Mouse (Mus musculus) CD4-positive, CD25-positive, alpha-beta regulatory T cell, adult 2 months (primary cell): ENCODE measurements around the gene Ugt1a8.
"Not testable (repeated sequence)": the region's sequence is repeated elsewhere in the genome, so short reads cannot be mapped to it uniquely, and the experiment has no call there.

Source experiments
- DNase-seq: peaks from one replicate; pipeline ENCODE4 v3.0.0-alpha.2; 2012; ENCODE audit warnings: low read depth, low spot score

Gene Ugt1a8

GRCm38 (mm10) chr1:88109027-88109557 is 21.5 kb downstream of the Ugt1a8 start:
- not testable (repeated sequence) for DNase-seq

GRCm38 (mm10) chr1:88109604-88110003 is 22.0 kb downstream of the Ugt1a8 start:
- not testable (repeated sequence) for DNase-seq

GRCm38 (mm10) chr1:88112769-88113168 is 25.2 kb downstream of the Ugt1a8 start:
- not testable (repeated sequence) for DNase-seq

GRCm38 (mm10) chr1:88120550-88120949 is 32.9 kb downstream of the Ugt1a8 start:
- DNase-seq: not testable (repeated sequence)

GRCm38 (mm10) chr1:88121521-88121920 is 33.9 kb downstream of the Ugt1a8 start:
- DNase-seq: peak; percentile 12

GRCm38 (mm10) chr1:88125827-88126360 is 38.3 kb downstream of the Ugt1a8 start:
- DNase-seq: not testable (repeated sequence)

- not testable (repeated sequence) for DNase-seq
Measured at GRCm38 (mm10) chr1:88129091-88129490, 41.5 kb downstream of the Ugt1a8 start.

GRCm38 (mm10) chr1:88130223-88130622 is 42.6 kb downstream of the Ugt1a8 start:
- DNase-seq: not testable (repeated sequence)

- DNase-seq: peak; percentile 8
Measured at GRCm38 (mm10) chr1:88133908-88134456, 46.4 kb downstream of the Ugt1a8 start.

- not testable (repeated sequence) for DNase-seq
Measured at GRCm38 (mm10) chr1:88134457-88135011, 46.9 kb downstream of the Ugt1a8 start, which contains the start of gene Ugt1a6a. Ugt1a6a (plus strand) TSS chr1:88134809.

- not testable (repeated sequence) for DNase-seq
Measured at GRCm38 (mm10) chr1:88135229-88135904, 47.8 kb downstream of the Ugt1a8 start.

- no peak for DNase-seq
Measured at GRCm38 (mm10) chr1:88136646-88137045, 49.0 kb downstream of the Ugt1a8 start.

- no peak for DNase-seq
Measured at GRCm38 (mm10) chr1:88137264-88137663, 49.7 kb downstream of the Ugt1a8 start.

GRCm38 (mm10) chr1:88138145-88138544 is 50.5 kb downstream of the Ugt1a8 start:
- DNase-seq: no peak

- not testable (repeated sequence) for DNase-seq
Measured at GRCm38 (mm10) chr1:88140492-88140891, 52.9 kb downstream of the Ugt1a8 start.

GRCm38 (mm10) chr1:88143966-88144675 is 56.5 kb downstream of the Ugt1a8 start:
- peak; percentile 54 for DNase-seq

- DNase-seq: peak; percentile 5
Measured at GRCm38 (mm10) chr1:88145278-88145677, 57.7 kb downstream of the Ugt1a8 start.

- DNase-seq: not testable (repeated sequence)
Measured at GRCm38 (mm10) chr1:88150133-88150532, 62.5 kb downstream of the Ugt1a8 start.

- no peak for DNase-seq
Measured at GRCm38 (mm10) chr1:88158430-88158829, 70.8 kb downstream of the Ugt1a8 start.

- DNase-seq: no peak
Measured at GRCm38 (mm10) chr1:88165711-88166110, 78.1 kb downstream of the Ugt1a8 start, which contains the start of gene Ugt1a5. Ugt1a5 (plus strand) TSS chr1:88166012.

- not testable (repeated sequence) for DNase-seq
Measured at GRCm38 (mm10) chr1:88172190-88172589, 84.6 kb downstream of the Ugt1a8 start.
